Comparison of ENCODE assay signal across 8 mouse cellular contexts in the genomic region with DNA sequence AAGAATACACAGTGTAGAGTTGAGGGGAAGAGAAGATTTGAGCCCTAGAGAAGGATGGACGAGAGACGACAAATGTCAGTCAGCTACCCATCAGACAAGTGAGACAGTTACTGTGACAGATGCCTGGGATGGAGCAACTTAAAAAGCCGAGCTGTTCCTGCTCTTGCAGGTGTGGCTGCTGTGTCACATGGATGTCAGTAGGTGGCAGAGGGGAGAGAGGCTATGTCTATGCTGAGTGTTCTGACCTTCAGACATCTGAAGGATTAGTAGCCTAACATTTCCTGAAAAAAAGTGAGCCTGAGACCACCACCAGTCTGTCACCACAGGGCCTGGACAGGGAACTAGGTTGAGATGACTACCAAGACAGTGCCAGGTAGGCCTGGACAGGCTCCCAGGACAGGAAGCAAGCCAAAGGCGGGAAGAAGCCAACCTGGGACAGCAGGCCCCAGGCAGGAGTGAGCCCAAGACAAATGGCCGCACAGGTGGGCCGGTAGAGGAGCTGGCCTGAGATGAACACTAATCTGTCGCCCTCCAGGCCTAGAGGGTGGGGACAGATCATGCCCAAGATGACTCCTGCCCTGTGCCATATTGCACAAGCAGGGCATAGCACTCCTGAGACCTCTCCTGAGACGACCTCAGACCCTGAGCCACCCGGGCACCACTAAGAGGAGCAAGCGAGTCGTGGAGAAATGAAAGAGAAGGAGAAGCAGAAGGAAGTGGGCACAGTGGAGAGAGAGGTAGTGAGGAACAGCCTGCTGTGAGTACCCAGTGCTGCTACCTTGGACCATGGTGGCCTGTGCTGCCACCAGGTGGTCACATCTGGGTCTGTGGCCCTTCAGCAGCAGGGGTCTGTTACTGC. TPM values are rescaled to one million over a fixed set of nuclear protein-coding genes. Genes with fewer than 3 reads are reported as not detected.
DNase-seq lines count a peak whose midpoint lies in the region; ATAC-seq lines count a peak whose summit lies in the region.

No protein-coding gene starts in this region.

- no peaks in the 10 kb centered on the region for H3K9me3 ChIP-seq in forebrain, embryonic 10.5 days
- no peaks in the 10 kb centered on the region for H3K9me3 ChIP-seq in forebrain, embryonic 12.5 days
- H3K9me3 ChIP-seq in hindbrain, embryonic 14.5 days (ENCODE audit: control insufficient read depth, low read length) = no peaks in the 10 kb centered on the region
- no peaks in the 10 kb centered on the region for H3K9me3 ChIP-seq in midbrain, embryonic 14.5 days (ENCODE audit: control insufficient read depth, low read length)

- peaks cover 11% of the 10 kb centered on the region for H3K4me1 ChIP-seq in forebrain, embryonic 10.5 days
- H3K4me1 ChIP-seq in forebrain, embryonic 12.5 days = no peaks in the 10 kb centered on the region
- H3K4me1 ChIP-seq in hindbrain, embryonic 14.5 days (replicated peaks; ENCODE audit: control insufficient read depth, insufficient read depth, low read length) = no peaks in the 10 kb centered on the region
- H3K4me1 ChIP-seq in midbrain, embryonic 14.5 days (ENCODE audit: control insufficient read depth, insufficient read depth, low read length) = no peaks in the 10 kb centered on the region

- 82% methylated on average over 11 of the region's 11 CpGs for WGBS in forebrain, embryonic 10.5 days
- WGBS in forebrain, embryonic 12.5 days = 78% methylated on average over 11 of the region's 11 CpGs
- WGBS in hindbrain, embryonic 14.5 days = 79% methylated on average over 11 of the region's 11 CpGs
- 82% methylated on average over 11 of the region's 11 CpGs for WGBS in midbrain, embryonic 14.5 days

- no peak for DNase-seq in forebrain, embryonic 10.5 days (ENCODE audit: extremely low spot score, low spot score)
- DNase-seq in A20 (ENCODE audit: low read depth, low spot score) = peak; percentile 64
- DNase-seq in cerebellum, postnatal 14 days = peak; percentile 94 to 96
- DNase-seq in hindbrain, embryonic 14.5 days (ENCODE audit: low spot score) = no peak
- peak; percentile 23 for DNase-seq in midbrain, embryonic 14.5 days
- DNase-seq in left cerebral cortex, adult 11 months (ENCODE audit: low spot score) = no peak
- no peak for DNase-seq in layer of hippocampus, adult 8-10 months (ENCODE audit: low spot score in 2 of 2)

- H3K4me3 ChIP-seq in forebrain, embryonic 10.5 days = no peak overlapping the region
- H3K4me3 ChIP-seq in forebrain, embryonic 12.5 days (replicated peaks) = no peak overlapping the region
- H3K4me3 ChIP-seq in hindbrain, embryonic 14.5 days (replicated peaks; ENCODE audit: low read length) = no peak overlapping the region
- no peak overlapping the region for H3K4me3 ChIP-seq in midbrain, embryonic 14.5 days (replicated peaks; ENCODE audit: low read depth, low read length)

- no peak for ATAC-seq in forebrain, embryonic 12.5 days (ENCODE audit: low FRiP score)
- ATAC-seq in hindbrain, embryonic 14.5 days (ENCODE audit: low FRiP score) = 0 out of 2 replicates have a peak, but pooled peaks have one; percentile 40
- ATAC-seq in midbrain, embryonic 14.5 days (ENCODE audit: low FRiP score, low TSS enrichment) = no peak

- no peaks in the 10 kb centered on the region for H3K36me3 ChIP-seq in forebrain, embryonic 10.5 days (replicated peaks)
- H3K36me3 ChIP-seq in forebrain, embryonic 12.5 days (replicated peaks) = no peaks in the 10 kb centered on the region
- H3K36me3 ChIP-seq in hindbrain, embryonic 14.5 days (replicated peaks; ENCODE audit: control insufficient read depth, insufficient read depth) = no peaks in the 10 kb centered on the region
- no peaks in the 10 kb centered on the region for H3K36me3 ChIP-seq in midbrain, embryonic 14.5 days (ENCODE audit: control insufficient read depth, insufficient read depth, low read length)

- H3K4me2 ChIP-seq in forebrain, embryonic 12.5 days = no peak overlapping the region
- H3K4me2 ChIP-seq in hindbrain, embryonic 14.5 days (replicated peaks) = no peak overlapping the region
- H3K4me2 ChIP-seq in midbrain, embryonic 14.5 days (ENCODE audit: low read length) = no peak overlapping the region

- no peaks in the 10 kb centered on the region for H3K27me3 ChIP-seq in forebrain, embryonic 10.5 days (ENCODE audit: poor library complexity, severe bottlenecking)
- peaks cover 3% of the 10 kb centered on the region; the same call in 1 of the 2 replicates for H3K27me3 ChIP-seq in forebrain, embryonic 12.5 days
- no peaks in the 10 kb centered on the region for H3K27me3 ChIP-seq in hindbrain, embryonic 14.5 days (ENCODE audit: control insufficient read depth, insufficient read depth, low read length)
- no peaks in the 10 kb centered on the region for H3K27me3 ChIP-seq in midbrain, embryonic 14.5 days (ENCODE audit: control insufficient read depth, insufficient read depth, low read length)

- H3K9ac ChIP-seq in forebrain, embryonic 12.5 days = no peak overlapping the region
- H3K9ac ChIP-seq in hindbrain, embryonic 14.5 days = no peak overlapping the region
- no peak overlapping the region for H3K9ac ChIP-seq in midbrain, embryonic 14.5 days (replicated peaks; ENCODE audit: low read length)

- H3K27ac ChIP-seq in forebrain, embryonic 10.5 days = peak overlapping the region; percentile 70
- H3K27ac ChIP-seq in forebrain, embryonic 12.5 days = no peak overlapping the region
- H3K27ac ChIP-seq in hindbrain, embryonic 14.5 days = no peak overlapping the region
- no peak overlapping the region for H3K27ac ChIP-seq in midbrain, embryonic 14.5 days (replicated peaks; ENCODE audit: low read depth, low read length)

RNA-seq across cellular contexts. Expression of gene Asb17, which starts 12.8 kb away (rescaled TPM):
- 0.58 and 0.76 TPM in 2 replicates for polyA plus RNA-seq in forebrain, embryonic 10.5 days (2016; fragmentation: Nextera tagmentation; extraction: Ambion mirVana)
- polyA plus RNA-seq in forebrain, embryonic 12.5 days (2016; fragmentation: Nextera tagmentation; extraction: Ambion mirVana) = 0.13 TPM in 1 of 2 replicates, not detected in the other
- polyA plus RNA-seq in hindbrain, embryonic 14.5 days (2014; fragmentation: Nextera tagmentation; extraction: Ambion mirVana) = 0.18 TPM in 1 of 2 replicates, not detected in the other
- polyA plus RNA-seq in midbrain, embryonic 14.5 days (2014; fragmentation: Nextera tagmentation; extraction: Ambion mirVana) = not detected in 2 replicates
- total RNA-seq in layer of hippocampus, adult 8-10 months (2022) = not detected

Comparison
In these comparisons a context has a peak if more than half of its experiments do, and no peak if none do; other contexts are left out.
1. DNase-seq: peak in A20 (single experiment), cerebellum, postnatal 14 days (2 of 2) and midbrain, embryonic 14.5 days (single experiment); none in forebrain, embryonic 10.5 days (single experiment), hindbrain, embryonic 14.5 days (single experiment), left cerebral cortex, adult 11 months (single experiment) and layer of hippocampus, adult 8-10 months (0 of 2).